Mouse (Mus musculus) brain, embryonic 14.5 days (tissue): Measurements from ENCODE around the gene Serpina3a. TPM values are rescaled to one million over a fixed set of nuclear protein-coding genes. Genes with fewer than 3 reads are reported as not detected.

ENCODE experiments used
- DNase-seq: peaks from one replicate; pipeline ENCODE4 v3.0.0-alpha.2; 2011; ENCODE audit warnings: low read depth
- CTCF ChIP-seq: fragments of 200-500 bp; IDR thresholded peaks from 2 replicates; pipeline ENCODE4 v1.5.1; 2012; ENCODE audit warnings: inconsistent platforms, mild to moderate bottlenecking, moderate library complexity, borderline replicate concordance; ENCODE audit not compliant: insufficient read depth, insufficient read length; ENCODE audit errors: extremely low read depth
- POLR2A ChIP-seq: fragments of 200-500 bp; IDR thresholded peaks from 2 replicates; pipeline ENCODE4 v1.6.1; 2012; ENCODE audit warnings: mild to moderate bottlenecking, inconsistent platforms, borderline replicate concordance; ENCODE audit not compliant: poor library complexity, insufficient read depth, insufficient read length, severe bottlenecking; ENCODE audit errors: extremely low read depth
- polyA plus RNA-seq: library from polyadenylated mRNA; depleted of rRNA; stranded (reverse); fragments of >200 nt; gene quantifications from 2 replicates; pipeline ENCODE4 v1.2.3, GENCODE M21; 2012; rRNA removed

The Serpina3a gene
- polyA plus RNA-seq, 1 experiment = not detected

DNA sequence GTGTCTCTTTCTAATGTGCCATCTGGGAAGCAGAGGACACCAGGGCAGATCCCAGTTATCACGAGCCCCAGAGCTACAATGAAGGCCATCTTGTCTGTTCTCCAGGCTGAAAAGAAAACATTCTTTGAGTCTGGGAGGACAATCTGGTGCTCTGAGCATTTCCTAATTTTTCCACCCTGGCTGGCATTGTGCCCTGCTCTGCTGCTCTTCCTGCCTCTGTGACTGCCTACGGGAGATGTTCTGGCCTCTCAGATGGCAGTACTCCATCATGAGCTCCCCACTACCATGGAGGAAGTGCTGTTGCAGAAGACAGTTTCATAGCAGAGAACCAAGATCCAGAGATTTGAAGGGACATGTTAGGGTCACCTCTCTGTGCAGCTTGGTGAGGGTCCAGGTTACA, 39.5 kb downstream of the Serpina3a start:
- no peak for DNase-seq
- TF ChIP-seq CTCF (no peak), POLR2A (no peak)

GRCm38 (mm10) chr12:104153041-104153645, 40.6 kb downstream of the Serpina3a start:
- TF ChIP-seq CTCF (no peak), POLR2A (no peak)
- DNase-seq = no peak

DNA sequence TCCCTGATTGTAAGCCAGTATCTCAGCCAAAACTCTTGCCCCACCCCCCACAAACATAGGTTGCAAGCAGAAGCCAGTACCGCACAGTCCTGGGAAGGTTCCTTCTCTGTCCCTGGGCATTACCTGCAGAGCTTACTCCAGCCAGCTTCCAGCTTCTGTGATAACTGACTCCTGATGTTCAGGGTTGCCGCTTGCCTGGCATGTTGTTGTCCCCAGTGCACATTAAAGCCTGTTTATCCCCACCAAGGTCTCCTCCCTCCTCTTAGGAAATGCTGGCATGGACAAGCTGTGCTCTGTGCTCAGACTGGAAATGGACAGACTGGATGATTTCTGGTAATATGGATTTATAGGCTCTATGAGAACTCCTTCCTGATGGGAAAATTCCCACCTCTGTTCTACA, 41.1 kb downstream of the Serpina3a start, which contains the start of gene Serpina3c:
TSS of gene Serpina3c (minus strand) at position 215 of the 400 bp plus-strand sequence.
- TF ChIP-seq CTCF (no peak), POLR2A (no peak)
- DNase-seq = no peak

Other genes starting within 250 kb of the Serpina3a start
- gene Serpina1a, start 249.2 kb upstream of the Serpina3a start, polyA plus RNA-seq = 0.12 TPM in 1 of 2 replicates, not detected in the other
- gene Serpina1c, start 207.8 kb upstream of the Serpina3a start, polyA plus RNA-seq = 0.45 TPM in 1 of 2 replicates, not detected in the other
- gene Serpina1e, start 153.7 kb upstream of the Serpina3a start, polyA plus RNA-seq = 0.12 TPM in 1 of 2 replicates, not detected in the other
- not detected in 2 replicates for gene Serpina11, start 122.8 kb upstream of the Serpina3a start, polyA plus RNA-seq
- gene Serpina9, start 99.0 kb upstream of the Serpina3a start, polyA plus RNA-seq = 0.04 TPM in 1 of 2 replicates, not detected in the other
- gene Serpina12, start 68.3 kb upstream of the Serpina3a start, polyA plus RNA-seq = not detected in 2 replicates
- not detected in 2 replicates for gene Serpina5, start 11.6 kb upstream of the Serpina3a start, polyA plus RNA-seq
- gene Serpina3b, start 15.3 kb downstream of the Serpina3a start, polyA plus RNA-seq = not detected in 2 replicates
- not detected in 2 replicates for gene Serpina3c, start 41.1 kb downstream of the Serpina3a start, polyA plus RNA-seq
- 0.10 and 0.15 TPM in 2 replicates for gene Serpina3f, start 101.8 kb downstream of the Serpina3a start, polyA plus RNA-seq
- 0.33 and 0.57 TPM in 2 replicates for gene Serpina3g, start 123.5 kb downstream of the Serpina3a start, polyA plus RNA-seq
- gene Serpina3i, start 150.4 kb downstream of the Serpina3a start, polyA plus RNA-seq = 0.05 and 0.07 TPM in 2 replicates
- not detected in 2 replicates for gene Serpina3j, start 201.8 kb downstream of the Serpina3a start, polyA plus RNA-seq
- not detected in 2 replicates for gene Serpina3k, start 225.8 kb downstream of the Serpina3a start, polyA plus RNA-seq
- gene Serpina3m, start 225.8 kb downstream of the Serpina3a start, polyA plus RNA-seq = not detected in 2 replicates